Mouse (Mus musculus): ENCODE data around the gene Fam83g. TPM values are rescaled to one million over a fixed set of nuclear protein-coding genes. Genes with fewer than 3 reads are reported as not detected.

Fam83g gene
- 0.16 TPM for polyA plus RNA-seq (2014; fragmentation: Illumina TruSeq; extraction: RNeasy Lipid Tissue Mini Kit (QIAGEN cat#74804); ENCODE audit: low read depth, low replicate concordance)

DNA sequence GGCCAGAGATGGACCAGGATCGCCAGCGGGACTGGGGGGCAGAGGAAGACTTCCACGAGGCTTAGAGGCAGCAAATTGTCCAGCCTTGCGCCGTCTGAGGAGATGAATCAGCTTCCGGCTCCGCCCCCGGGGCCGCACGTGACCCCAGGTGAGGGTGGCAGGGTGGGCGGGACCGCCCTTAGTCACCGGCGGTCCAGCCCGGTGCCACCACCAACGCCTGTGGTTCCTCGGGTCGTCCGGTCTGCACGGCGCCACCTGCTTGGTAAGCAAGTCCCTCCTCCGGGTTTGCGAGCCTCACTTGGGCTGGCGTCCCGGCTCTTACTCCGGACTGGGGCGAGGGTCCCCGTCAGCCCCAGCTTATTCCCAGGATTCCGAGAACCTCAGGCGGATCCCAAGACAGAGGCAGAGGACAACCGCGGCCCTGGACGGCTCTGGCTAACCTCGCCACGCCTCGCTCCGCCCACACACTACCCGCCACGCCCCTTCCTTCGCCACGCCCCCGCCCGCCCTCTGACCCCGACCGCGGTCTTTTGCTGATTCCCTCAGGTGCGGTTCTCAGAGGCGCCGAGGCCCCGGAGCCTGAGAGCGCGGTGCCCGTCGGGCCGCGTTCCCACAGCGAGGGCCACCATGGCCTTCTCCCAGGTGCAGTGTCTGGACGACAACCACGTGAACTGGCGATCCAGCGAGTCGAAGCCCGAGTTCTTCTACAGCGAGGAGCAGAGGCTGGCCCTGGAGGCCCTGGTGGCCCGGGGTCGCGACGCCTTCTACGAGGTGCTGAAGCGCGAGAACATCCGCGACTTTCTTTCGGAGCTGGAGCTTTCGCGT is at the start of gene Fam83g:
Fam83g (plus strand) TSS at position 185 of the 825 bp plus-strand sequence.

DNA sequence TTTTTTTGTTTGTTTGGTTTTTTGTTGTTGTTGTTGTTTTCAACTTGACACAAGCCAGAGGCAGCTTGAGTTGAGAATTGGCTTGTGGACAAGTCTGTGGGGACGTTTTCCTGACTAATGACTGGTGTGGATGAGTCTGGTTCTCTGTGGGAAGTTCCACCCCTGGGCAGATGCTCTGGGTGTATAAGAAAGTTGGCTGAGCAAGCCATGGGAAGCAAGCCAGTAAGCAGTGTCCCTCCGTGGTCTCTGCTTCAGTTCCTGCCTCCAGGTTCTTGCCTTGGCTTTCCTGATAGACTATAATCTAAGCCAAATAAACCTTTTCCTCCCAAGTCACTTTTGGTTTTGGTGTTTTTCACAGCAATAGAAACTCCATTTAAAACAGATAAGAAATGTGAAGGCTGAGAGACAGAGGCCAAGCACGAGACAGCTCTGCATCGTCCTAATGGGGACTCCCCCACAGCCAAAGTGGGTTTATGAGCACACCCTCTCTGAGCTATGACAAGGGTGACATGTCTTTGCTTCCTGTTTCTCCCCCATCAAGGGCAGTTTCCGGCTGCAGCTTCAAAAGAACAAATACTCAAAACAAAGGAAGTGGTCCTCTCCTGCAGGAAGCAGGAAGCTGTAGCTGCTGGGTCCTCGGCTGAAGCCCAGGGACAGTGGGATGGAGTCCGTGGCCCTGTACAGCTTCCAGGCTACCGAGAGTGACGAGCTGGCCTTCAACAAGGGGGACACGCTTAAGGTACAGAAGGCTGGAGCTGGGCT is 31.0 kb upstream of the Fam83g start, which contains the start of gene Grap:
Grap (plus strand) TSS at position 580 of the 762 bp plus-strand sequence.

DNA sequence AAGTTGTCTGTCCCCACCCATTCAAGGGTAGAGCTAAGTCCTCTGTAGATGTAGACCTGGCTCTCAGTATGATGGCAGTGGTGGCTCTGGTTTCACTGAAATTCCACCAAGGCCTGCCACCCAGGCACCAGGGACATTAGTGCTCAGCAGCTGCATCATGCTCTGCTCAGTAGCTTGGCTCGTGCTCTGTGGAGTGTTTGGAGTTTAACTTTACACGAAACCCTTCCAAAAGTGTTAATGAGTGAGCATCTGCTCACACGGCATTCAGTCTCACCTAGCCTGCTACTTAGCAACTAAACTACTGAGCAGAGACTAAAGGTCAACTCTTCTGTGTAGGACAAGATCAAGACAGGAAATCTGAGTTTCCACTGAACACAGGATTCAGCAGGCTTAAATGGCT is 36.7 kb downstream of the Fam83g start, which contains the start of gene Slc5a10:
Slc5a10 (minus strand) TSS at position 191 of the 400 bp plus-strand sequence.

Other genes with a start within 250 kb of the Fam83g start
- 0.18 TPM for gene Rnf112, start 230.0 kb upstream of the Fam83g start, polyA plus RNA-seq (2014; fragmentation: Illumina TruSeq; extraction: RNeasy Lipid Tissue Mini Kit (QIAGEN cat#74804); ENCODE audit: low read depth, low replicate concordance)
- 24.1 TPM for gene Mfap4, start 198.7 kb upstream of the Fam83g start, polyA plus RNA-seq (2014; fragmentation: Illumina TruSeq; extraction: RNeasy Lipid Tissue Mini Kit (QIAGEN cat#74804); ENCODE audit: low read depth, low replicate concordance)
- gene Mapk7, start 189.7 kb upstream of the Fam83g start, polyA plus RNA-seq (2014; fragmentation: Illumina TruSeq; extraction: RNeasy Lipid Tissue Mini Kit (QIAGEN cat#74804); ENCODE audit: low read depth, low replicate concordance) = 7.8 TPM
- 7.1 TPM for gene B9d1, start 178.9 kb upstream of the Fam83g start, polyA plus RNA-seq (2014; fragmentation: Illumina TruSeq; extraction: RNeasy Lipid Tissue Mini Kit (QIAGEN cat#74804); ENCODE audit: low read depth, low replicate concordance)
- gene Epn2, start 104.4 kb upstream of the Fam83g start, polyA plus RNA-seq (2014; fragmentation: Illumina TruSeq; extraction: RNeasy Lipid Tissue Mini Kit (QIAGEN cat#74804); ENCODE audit: low read depth, low replicate concordance) = 26.2 TPM
- gene Grap, start 30.8 kb upstream of the Fam83g start, polyA plus RNA-seq (2014; fragmentation: Illumina TruSeq; extraction: RNeasy Lipid Tissue Mini Kit (QIAGEN cat#74804); ENCODE audit: low read depth, low replicate concordance) = 10.8 TPM
- not detected for gene Slc5a10, start 36.7 kb downstream of the Fam83g start, polyA plus RNA-seq (2014; fragmentation: Illumina TruSeq; extraction: RNeasy Lipid Tissue Mini Kit (QIAGEN cat#74804); ENCODE audit: low read depth, low replicate concordance)
- 10.8 TPM for gene Prpsap2, start 78.0 kb downstream of the Fam83g start, polyA plus RNA-seq (2014; fragmentation: Illumina TruSeq; extraction: RNeasy Lipid Tissue Mini Kit (QIAGEN cat#74804); ENCODE audit: low read depth, low replicate concordance)
- gene Ulk2, start 171.0 kb downstream of the Fam83g start, polyA plus RNA-seq (2014; fragmentation: Illumina TruSeq; extraction: RNeasy Lipid Tissue Mini Kit (QIAGEN cat#74804); ENCODE audit: low read depth, low replicate concordance) = 40.1 TPM
- gene Akap10, start 246.2 kb downstream of the Fam83g start, polyA plus RNA-seq (2014; fragmentation: Illumina TruSeq; extraction: RNeasy Lipid Tissue Mini Kit (QIAGEN cat#74804); ENCODE audit: low read depth, low replicate concordance) = 12.1 TPM